ENCODE assay signal across 8 mouse cellular contexts in the genomic region with DNA sequence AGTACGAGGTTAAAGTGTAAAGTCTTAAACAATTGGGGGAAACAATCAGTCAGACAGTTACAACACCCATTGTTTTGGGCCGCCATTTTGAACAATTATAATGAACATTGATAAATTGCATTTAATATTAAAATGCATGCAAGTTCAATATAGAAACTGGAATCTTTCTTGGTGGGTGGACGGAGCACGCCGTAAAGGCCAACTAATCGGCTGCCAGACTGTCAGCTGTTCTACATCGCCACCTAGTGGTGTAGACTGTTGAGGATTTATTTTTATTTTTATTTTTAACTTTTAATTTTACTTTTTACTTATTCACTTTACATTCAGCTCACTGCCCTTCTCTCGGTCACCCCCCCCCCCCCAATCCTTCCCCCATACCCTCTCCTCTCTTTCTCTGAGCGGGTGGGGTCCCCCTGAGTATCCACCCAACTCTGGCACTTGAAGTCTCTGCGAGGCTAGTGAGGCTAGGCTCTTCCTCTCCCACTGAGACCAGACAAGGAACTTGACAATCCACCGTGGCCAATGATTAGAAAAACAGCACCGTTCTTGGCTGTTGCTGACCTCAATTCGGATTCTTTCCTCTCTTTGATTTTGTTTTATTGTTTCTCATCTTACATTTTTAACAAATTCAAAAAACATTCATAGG.
DNase-seq lines count a peak whose midpoint lies in the region; ATAC-seq and TF ChIP-seq lines count a peak whose summit lies in the region.

No protein-coding gene starts in this region.

- no peaks in the 10 kb centered on the region for H3K79me2 ChIP-seq in heart, adult 2 months (replicated peaks; ENCODE audit: control insufficient read depth, insufficient read depth, low read length)

- no peak overlapping the region for H3K4me3 ChIP-seq in heart, adult 2 months
- H3K4me3 ChIP-seq in ES-Bruce4 (ENCODE audit: low read depth, low read length), result no peak overlapping the region
- no peak overlapping the region for H3K4me3 ChIP-seq in forebrain, embryonic 13.5 days
- H3K4me3 ChIP-seq in lung, postnatal 0 days (ENCODE audit: low read depth, low read length), result no peak overlapping the region
- no peak overlapping the region for H3K4me3 ChIP-seq in stomach, postnatal 0 days (ENCODE audit: low read depth, low read length)

- no peak for TF ChIP-seq EP300 in heart, adult 2 months (IDR thresholded peaks at IDR 0.05; ENCODE audit: insufficient read depth, low read depth, low read length)
- TF ChIP-seq EP300 in ES-Bruce4 (IDR thresholded peaks at IDR 0.05; ENCODE audit: insufficient read depth, low read depth, low read length), result no peak
- TF ChIP-seq EP300 in lung, postnatal 0 days (IDR thresholded peaks at IDR 0.05), result peak; percentile 34; the same call in 1 of the 2 replicates
- no peak for TF ChIP-seq EP300 in stomach, postnatal 0 days (optimal IDR thresholded peaks at IDR 0.05)

- H3K36me3 ChIP-seq in heart, adult 2 months (ENCODE audit: control insufficient read depth, insufficient read depth, low read length), result no peaks in the 10 kb centered on the region
- H3K36me3 ChIP-seq in ES-Bruce4 (ENCODE audit: control insufficient read depth, insufficient read depth, low read length, poor library complexity, severe bottlenecking), result no peaks in the 10 kb centered on the region
- no peaks in the 10 kb centered on the region for H3K36me3 ChIP-seq in forebrain, embryonic 13.5 days (ENCODE audit: poor library complexity, severe bottlenecking)
- H3K36me3 ChIP-seq in lung, postnatal 0 days (ENCODE audit: insufficient read depth, low read length), result no peaks in the 10 kb centered on the region
- no peaks in the 10 kb centered on the region for H3K36me3 ChIP-seq in stomach, postnatal 0 days (ENCODE audit: control insufficient read depth, insufficient read depth, low read length)

- ATAC-seq in forebrain, embryonic 13.5 days, result peak; percentile 71
- no peak for ATAC-seq in lung, postnatal 0 days
- no peak for ATAC-seq in stomach, postnatal 0 days (ENCODE audit: low FRiP score, low TSS enrichment)

- no peak overlapping the region for H3K27ac ChIP-seq in heart, adult 2 months
- H3K27ac ChIP-seq in ES-Bruce4 (ENCODE audit: insufficient read depth, low read length), result no peak overlapping the region
- no peak overlapping the region for H3K27ac ChIP-seq in forebrain, embryonic 13.5 days
- H3K27ac ChIP-seq in lung, postnatal 0 days (ENCODE audit: low read length), result no peak overlapping the region
- H3K27ac ChIP-seq in stomach, postnatal 0 days (replicated peaks), result no peak overlapping the region

- DNase-seq in heart, adult 2 months, result no peak
- DNase-seq in heart, adult 9 months (ENCODE audit: low spot score in 2 of 2), result no peak
- DNase-seq in lung, postnatal 0 days (ENCODE audit: low spot score), result peak; percentile 85
- DNase-seq in stomach, postnatal 0 days (ENCODE audit: low spot score), result peak; percentile 23
- DNase-seq in urinary bladder, postnatal 4 days (ENCODE audit: low spot score in 2 of 2), result no peak
- DNase-seq in layer of hippocampus, adult 9-10 months (ENCODE audit: low spot score), result no peak

- no peak overlapping the region for H3K4me2 ChIP-seq in forebrain, embryonic 13.5 days
- no peak overlapping the region for H3K4me2 ChIP-seq in lung, postnatal 0 days (replicated peaks; ENCODE audit: low read depth, low read length)
- no peak overlapping the region for H3K4me2 ChIP-seq in stomach, postnatal 0 days (replicated peaks; ENCODE audit: low read depth)

- peaks cover 3% of the 10 kb centered on the region; the same call in 1 of the 2 replicates for H3K4me1 ChIP-seq in heart, adult 2 months (ENCODE audit: control insufficient read depth, insufficient read depth, low read length)
- peaks cover under 1% of the 10 kb centered on the region for H3K4me1 ChIP-seq in ES-Bruce4 (ENCODE audit: control insufficient read depth, insufficient read depth, low read length)
- H3K4me1 ChIP-seq in forebrain, embryonic 13.5 days, result no peaks in the 10 kb centered on the region
- H3K4me1 ChIP-seq in lung, postnatal 0 days (ENCODE audit: insufficient read depth, low read depth, low read length), result peaks cover 8% of the 10 kb centered on the region
- peaks cover 5% of the 10 kb centered on the region for H3K4me1 ChIP-seq in stomach, postnatal 0 days (replicated peaks; ENCODE audit: control insufficient read depth, insufficient read depth)

- no peaks in the 10 kb centered on the region for H3K27me3 ChIP-seq in heart, adult 2 months (ENCODE audit: control insufficient read depth, insufficient read depth, low read length)
- no peaks in the 10 kb centered on the region for H3K27me3 ChIP-seq in ES-Bruce4 (ENCODE audit: control insufficient read depth, insufficient read depth, low read length, poor library complexity, severe bottlenecking)
- H3K27me3 ChIP-seq in forebrain, embryonic 13.5 days, result no peaks in the 10 kb centered on the region
- H3K27me3 ChIP-seq in lung, postnatal 0 days (replicated peaks; ENCODE audit: insufficient read depth, low read length), result no peaks in the 10 kb centered on the region
- H3K27me3 ChIP-seq in stomach, postnatal 0 days (ENCODE audit: control insufficient read depth, insufficient read depth, low read length), result no peaks in the 10 kb centered on the region

- H3K9ac ChIP-seq in heart, adult 2 months (ENCODE audit: low read depth, low read length), result no peak overlapping the region
- H3K9ac ChIP-seq in ES-Bruce4 (ENCODE audit: low read depth, poor library complexity, severe bottlenecking), result no peak overlapping the region
- H3K9ac ChIP-seq in forebrain, embryonic 13.5 days, result no peak overlapping the region
- H3K9ac ChIP-seq in lung, postnatal 0 days (replicated peaks; ENCODE audit: low read depth), result no peak overlapping the region
- H3K9ac ChIP-seq in stomach, postnatal 0 days (ENCODE audit: low read length), result no peak overlapping the region

- intact Hi-C loops in heart, adult 2 months (cut with DNase I), result loop anchor here (1.0 to 10.0 kb wide), 4 partner anchors 54 to 372 kb away; partner anchors contain the start of gene Rai14

- H3K9me3 ChIP-seq in ES-Bruce4 (replicated peaks; ENCODE audit: control insufficient read depth, insufficient read depth, low read length, poor library complexity, severe bottlenecking), result no peaks in the 10 kb centered on the region
- H3K9me3 ChIP-seq in forebrain, embryonic 13.5 days (replicated peaks), result no peaks in the 10 kb centered on the region
- no peaks in the 10 kb centered on the region for H3K9me3 ChIP-seq in lung, postnatal 0 days (ENCODE audit: low read length)
- H3K9me3 ChIP-seq in stomach, postnatal 0 days (ENCODE audit: control insufficient read depth, low read length), result no peaks in the 10 kb centered on the region

- TF ChIP-seq POLR2A in heart, adult 2 months (IDR thresholded peaks at IDR 0.05; ENCODE audit: insufficient read depth, low read depth, low read length), result no peak
- TF ChIP-seq POLR2A in ES-Bruce4 (IDR thresholded peaks at IDR 0.05; ENCODE audit: insufficient read depth, low read length), result no peak

- 7% methylated on average over 13 of the region's 13 CpGs for WGBS in heart, adult 2 months
- WGBS in forebrain, embryonic 13.5 days, result 21% methylated on average over 13 of the region's 13 CpGs
- WGBS in lung, postnatal 0 days, result 7% methylated on average over 12 of the region's 13 CpGs
- 18% methylated on average over 13 of the region's 13 CpGs for WGBS in stomach, postnatal 0 days

- peak; percentile 82 for TF ChIP-seq CTCF in heart, adult 2 months (IDR thresholded peaks at IDR 0.05)
- TF ChIP-seq CTCF in ES-Bruce4 (IDR thresholded peaks at IDR 0.05; ENCODE audit: low read depth, low read length), result peak; percentile 55
- TF ChIP-seq CTCF in lung, postnatal 0 days (IDR thresholded peaks at IDR 0.05), result peak; percentile 79
- peak; percentile 82 for TF ChIP-seq CTCF in stomach, postnatal 0 days (IDR thresholded peaks at IDR 0.05; ENCODE audit: low read depth)

Comparison
In these comparisons a context has a peak if more than half of its experiments do, and no peak if none do; other contexts are left out.
1. DNase-seq: peak in lung, postnatal 0 days (single experiment) and stomach, postnatal 0 days (single experiment); none in heart, adult 2 months (0 of 2), heart, adult 9 months (0 of 2), urinary bladder, postnatal 4 days (0 of 2) and layer of hippocampus, adult 9-10 months (single experiment).
2. Peak in every context shown above with its lines, with median percentiles within 50 percentile points of each other: CTCF ChIP-seq.